Mouse (Mus musculus) cortical plate, adult 2 months (tissue): ENCODE data around the gene Gtf2i. TPM values are rescaled to one million over a fixed set of nuclear protein-coding genes. Genes with fewer than 3 reads are reported as not detected.
"Not testable (repeated sequence)": the region's sequence is repeated elsewhere in the genome, so short reads cannot be mapped to it uniquely, and the experiment has no call there.

Experiments used
- H3K27ac ChIP-seq: fragments of 200-500 bp; 2 replicates; pipeline ENCODE4 v1.5.1; 2012; ENCODE audit warnings: low read length, control low read depth, inconsistent platforms; ENCODE audit not compliant: insufficient read depth
- H3K4me1 ChIP-seq: fragments of 200-500 bp; 2 replicates; pipeline ENCODE4 v1.6.1; 2011; ENCODE audit warnings: low read length; ENCODE audit not compliant: control insufficient read depth, insufficient read depth
- H3K4me3 ChIP-seq: fragments of 200-500 bp; 2 replicates; pipeline ENCODE4 v1.5.1; 2011; ENCODE audit warnings: mild to moderate bottlenecking, low read length, control low read depth; ENCODE audit not compliant: insufficient read depth
- CTCF ChIP-seq: fragments of 200-500 bp; IDR thresholded peaks from 2 replicates; pipeline ENCODE4 v1.5.1; 2011; ENCODE audit warnings: mild to moderate bottlenecking, control low read depth, low read length; ENCODE audit not compliant: insufficient read depth; ENCODE audit errors: extremely low read depth
- POLR2A ChIP-seq: fragments of 200-500 bp; IDR thresholded peaks from 2 replicates; pipeline ENCODE4 v1.6.1; 2011; ENCODE audit warnings: mild to moderate bottlenecking, low read length, control low read depth; ENCODE audit not compliant: insufficient read depth; ENCODE audit errors: extremely low read depth
- polyA plus RNA-seq: library from polyadenylated mRNA; depleted of rRNA; stranded (reverse); fragments of >200 nt; gene quantifications from 2 replicates; pipeline ENCODE4 v1.2.3, GENCODE M21; 2012; rRNA removed

Gene Gtf2i
- 149 and 157 TPM in 2 replicates for polyA plus RNA-seq

- Histone ChIP-seq H3K27ac (peak within 1 kb of the TSS; percentile 100), H3K4me1 (peaks cover 1% of the 10 kb centered on the region; the same call in 1 of the 2 replicates), H3K4me3 (peak within 1 kb of the TSS; percentile 100)
- TF ChIP-seq CTCF: no peak
- no peak; the same call in 1 of the 2 replicates for TF ChIP-seq POLR2A
These were observed at the start of gene Gtf2i for GRCm38 (mm10) chr5:134314688-134315622. TSS of gene Gtf2i (minus strand) at chr5:134314760.

- no peaks in the 10 kb centered on the region for H3K4me1 ChIP-seq
- H3K27ac ChIP-seq: no peak overlapping the region
- H3K4me3 ChIP-seq: no peak overlapping the region
- TF ChIP-seq POLR2A: no peak
- TF ChIP-seq CTCF: no peak
These were observed 44.5 kb upstream of the Gtf2i start for GRCm38 (mm10) chr5:134359101-134359500.

- H3K27ac ChIP-seq, H3K4me1 ChIP-seq, H3K4me3 ChIP-seq: not testable (repeated sequence)
These were observed 40.8 kb upstream of the Gtf2i start for GRCm38 (mm10) chr5:134355372-134355771.

- Histone ChIP-seq H3K27ac (peak overlapping the region; percentile 8; the same call in 1 of the 2 replicates), H3K4me1 (peaks cover 5% of the 10 kb centered on the region), H3K4me3 (no peak overlapping the region)
- no peak for TF ChIP-seq CTCF
- TF ChIP-seq POLR2A: no peak
These were observed 38.6 kb upstream of the Gtf2i start for GRCm38 (mm10) chr5:134353117-134353516.

GRCm38 (mm10) chr5:134352527-134353001 lies 38.0 kb upstream of the Gtf2i start:
- Histone ChIP-seq H3K4me3 (no peak overlapping the region), H3K27ac (peak overlapping the region; percentile 5; the same call in 1 of the 2 replicates), H3K4me1 (peaks cover 5% of the 10 kb centered on the region)
- TF ChIP-seq POLR2A: no peak
- TF ChIP-seq CTCF: no peak

GRCm38 (mm10) chr5:134350660-134351059 lies 36.1 kb upstream of the Gtf2i start:
- TF ChIP-seq POLR2A (peak; percentile 70; the same call in 1 of the 2 replicates), CTCF (no peak)
- Histone ChIP-seq H3K4me1 (peaks cover 5% of the 10 kb centered on the region), H3K4me3 (no peak overlapping the region), H3K27ac (no peak overlapping the region)

GRCm38 (mm10) chr5:134347066-134347465 lies 32.5 kb upstream of the Gtf2i start:
- no peak overlapping the region for H3K4me3 ChIP-seq
- no peak overlapping the region for H3K27ac ChIP-seq
- peak; percentile 32 for TF ChIP-seq CTCF
- TF ChIP-seq POLR2A: no peak
- H3K4me1 ChIP-seq: peaks cover 1% of the 10 kb centered on the region; the same call in 1 of the 2 replicates

GRCm38 (mm10) chr5:134345449-134345848 lies 30.9 kb upstream of the Gtf2i start:
- no peak overlapping the region for H3K27ac ChIP-seq
- TF ChIP-seq POLR2A: no peak
- TF ChIP-seq CTCF: peak; percentile 46
- no peak overlapping the region for H3K4me3 ChIP-seq
- H3K4me1 ChIP-seq: no peaks in the 10 kb centered on the region

GRCm38 (mm10) chr5:134344076-134344475 lies 29.5 kb upstream of the Gtf2i start:
- no peak overlapping the region for H3K27ac ChIP-seq
- no peaks in the 10 kb centered on the region for H3K4me1 ChIP-seq
- no peak overlapping the region for H3K4me3 ChIP-seq
- TF ChIP-seq CTCF: no peak
- TF ChIP-seq POLR2A: no peak

- H3K4me1 ChIP-seq, H3K27ac ChIP-seq: not testable (repeated sequence)
These were observed 29.0 kb upstream of the Gtf2i start for GRCm38 (mm10) chr5:134343530-134343929.

More at GRCm38 (mm10) chr5:134343530-134343929, 29.0 kb upstream of the Gtf2i start:
- not testable (repeated sequence) for H3K4me3 ChIP-seq
